Mouse (Mus musculus): ENCODE results near the gene Arfrp1. TPM values are rescaled to one million over a fixed set of nuclear protein-coding genes. Genes with fewer than 3 reads are reported as not detected.

Arfrp1 gene
- total RNA-seq, 1 experiment from 2014 or later: 61.3 TPM

DNA sequence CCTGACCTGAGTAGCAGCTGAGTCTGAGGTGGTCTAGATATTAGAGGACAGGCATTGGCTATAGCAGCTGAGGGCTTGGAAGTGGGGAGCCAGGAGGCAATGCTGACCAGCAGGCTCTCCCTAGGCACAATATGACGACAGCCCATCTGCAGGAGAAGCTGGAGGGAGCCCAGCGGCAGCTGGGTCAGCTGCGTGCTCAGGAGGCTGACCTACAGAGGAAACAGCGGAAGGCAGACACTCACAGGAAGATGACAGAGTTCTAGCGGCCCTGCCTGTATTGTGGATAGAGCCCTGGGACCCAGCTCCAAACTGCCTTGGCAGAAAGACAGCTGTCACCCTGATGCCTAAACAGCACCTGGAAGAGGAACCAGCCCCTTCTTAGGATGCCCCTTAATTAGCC is 15.0 kb upstream of the Arfrp1 start:
- no peak for ATAC-seq (ENCODE audit: extremely low read depth, insufficient number of reproducible peaks, low FRiP score, poor library complexity, severe bottlenecking)

DNA sequence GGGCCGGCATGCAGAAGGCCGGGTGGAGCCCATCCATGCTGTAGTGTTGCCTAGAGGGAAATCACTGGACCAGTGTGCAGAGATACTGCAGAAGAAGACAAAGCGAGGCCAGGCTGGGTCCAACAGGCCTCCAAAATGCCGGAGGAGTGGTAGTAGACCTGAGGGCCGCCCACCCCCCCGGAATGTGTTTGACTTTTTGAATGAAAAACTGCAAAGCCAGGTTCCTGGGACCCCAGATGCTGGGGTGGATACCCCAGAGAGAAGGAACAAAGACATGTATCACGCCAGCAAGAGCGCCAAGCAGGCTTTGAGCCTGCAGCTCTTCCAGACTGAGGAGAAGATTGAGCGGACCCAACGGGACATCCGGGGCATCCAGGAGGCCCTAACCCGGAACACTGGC is 14.6 kb upstream of the Arfrp1 start, which contains the start of gene Lime1:
Gene Lime1 (plus strand): TSS at position 301 of the 400 bp plus-strand sequence.
- no peak for ATAC-seq (ENCODE audit: extremely low read depth, insufficient number of reproducible peaks, low FRiP score, poor library complexity, severe bottlenecking)

DNA sequence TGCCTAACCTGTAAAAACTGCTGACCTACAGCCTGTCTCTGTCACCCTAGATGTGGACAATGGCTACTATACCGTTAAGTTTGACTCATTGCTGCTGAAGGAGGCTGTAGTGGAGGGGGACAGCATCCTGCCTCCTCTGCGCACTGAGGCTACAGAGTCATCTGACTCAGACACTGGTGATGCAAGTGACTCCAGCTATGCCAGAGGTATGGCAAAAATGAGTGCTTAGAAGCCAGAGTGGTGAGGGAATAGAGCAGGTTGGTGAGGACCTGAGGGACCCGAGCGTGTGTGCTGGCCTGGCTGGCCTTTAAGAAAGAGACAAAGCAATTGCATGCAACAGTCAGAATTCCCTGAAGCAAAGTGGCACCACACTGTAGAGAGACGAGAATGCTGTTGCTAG is 13.5 kb upstream of the Arfrp1 start:
- no peak for ATAC-seq (ENCODE audit: extremely low read depth, insufficient number of reproducible peaks, low FRiP score, poor library complexity, severe bottlenecking)

DNA sequence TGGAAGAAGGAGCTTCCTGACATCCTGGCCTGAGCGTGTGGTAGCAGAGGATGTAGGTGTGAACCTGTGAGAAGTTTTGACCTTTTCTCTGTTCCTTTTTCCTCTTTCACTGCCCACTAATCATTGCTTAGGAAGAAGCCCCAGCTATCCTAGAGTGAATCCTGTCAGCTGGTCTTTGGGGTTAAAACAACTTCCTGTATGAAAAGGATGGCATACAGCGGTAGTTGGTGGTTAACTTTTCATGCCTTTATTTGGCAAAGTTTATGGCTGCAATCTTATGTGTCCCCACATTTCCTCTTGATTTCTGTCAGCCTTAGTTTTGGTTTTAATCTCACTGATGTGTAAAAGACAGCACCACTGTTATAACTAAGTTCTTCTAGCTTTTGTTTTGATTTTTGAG is 12.0 kb upstream of the Arfrp1 start:
- ATAC-seq (ENCODE audit: extremely low read depth, insufficient number of reproducible peaks, low FRiP score, poor library complexity, severe bottlenecking): no peak

DNA sequence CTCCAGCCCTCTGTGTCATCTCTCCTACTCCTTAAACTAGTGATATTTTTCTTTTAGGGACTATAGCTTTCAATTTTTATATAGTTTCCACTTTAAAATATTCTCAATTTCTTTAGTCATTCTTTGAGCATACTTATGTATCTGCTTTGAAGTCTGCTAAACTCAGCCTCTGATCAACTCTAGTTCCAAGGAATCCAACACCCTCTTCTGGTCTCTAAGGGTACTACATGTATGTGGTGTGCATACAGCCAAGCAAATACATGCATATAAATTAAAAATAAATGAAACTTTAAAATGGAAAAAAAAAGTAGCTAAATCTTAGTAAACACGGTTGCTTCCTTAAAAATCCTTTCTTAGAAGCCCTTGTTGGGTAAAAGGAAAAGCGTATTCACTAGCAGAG is 10.6 kb upstream of the Arfrp1 start:
- peak; percentile 46; the same call in 1 of the 2 replicates for ATAC-seq (ENCODE audit: extremely low read depth, insufficient number of reproducible peaks, low FRiP score, poor library complexity, severe bottlenecking)

DNA sequence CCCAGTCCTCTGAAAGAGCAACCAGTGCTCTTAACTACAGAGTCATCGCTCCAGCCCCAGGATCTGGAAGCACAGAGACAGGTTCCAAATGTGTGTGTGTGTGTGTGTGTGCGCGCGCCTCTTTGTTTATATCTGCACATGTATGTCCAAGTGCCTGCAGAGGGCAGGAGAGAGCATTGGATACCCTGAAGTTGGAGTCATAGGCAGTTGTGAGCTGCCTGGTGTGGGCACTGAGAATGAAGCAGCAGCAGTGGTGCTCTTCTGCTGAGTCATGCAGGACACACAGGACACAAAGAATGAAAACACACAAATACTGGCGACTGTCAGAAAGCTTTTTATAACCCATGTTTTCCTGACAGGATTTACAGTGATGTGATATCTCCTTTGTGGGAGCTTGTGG is 4.8 kb upstream of the Arfrp1 start:
- ATAC-seq (ENCODE audit: extremely low read depth, insufficient number of reproducible peaks, low FRiP score, poor library complexity, severe bottlenecking): no peak

DNA sequence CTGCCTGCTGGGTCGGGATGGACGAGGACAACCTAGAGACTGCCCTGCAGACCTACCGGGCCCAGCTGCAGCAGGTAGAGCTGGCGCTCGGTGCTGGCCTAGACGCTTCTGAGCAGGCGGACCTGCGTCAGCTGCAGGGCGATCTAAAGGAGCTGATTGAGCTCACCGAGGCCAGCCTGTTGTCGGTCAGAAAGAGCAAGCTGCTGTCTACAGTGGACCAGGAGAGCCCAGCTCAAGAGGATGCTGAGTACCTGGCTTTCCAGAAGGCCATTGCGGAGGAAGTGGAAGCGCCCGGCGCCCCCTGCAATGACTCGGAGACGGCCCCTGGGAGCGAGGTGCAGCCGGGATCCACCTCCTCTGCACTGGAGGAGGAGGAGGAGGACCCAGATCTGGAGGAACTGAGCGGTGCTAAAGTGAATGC is 461 bp upstream of the Arfrp1 start:
- peak; percentile 14; the same call in 1 of the 2 replicates for ATAC-seq (ENCODE audit: extremely low read depth, insufficient number of reproducible peaks, low FRiP score, poor library complexity, severe bottlenecking)

DNA sequence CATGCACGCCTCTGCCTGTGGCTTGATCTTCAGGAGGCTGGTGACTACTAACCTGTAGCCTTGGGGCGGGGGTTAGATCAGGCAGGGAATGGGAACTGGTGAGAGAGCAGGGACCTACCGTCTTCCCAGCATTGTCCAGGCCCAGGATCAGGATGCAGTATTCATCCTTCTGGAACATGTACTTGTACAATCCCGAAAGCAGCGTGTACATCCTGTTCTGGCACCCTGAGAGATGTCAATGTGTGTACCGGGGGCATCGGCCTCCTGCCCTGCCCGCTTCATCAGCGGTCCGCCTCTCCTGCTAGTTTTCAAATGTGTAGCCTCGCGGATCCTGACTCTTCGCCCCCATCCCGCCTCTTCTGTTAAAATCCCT is 731 bp downstream of the Arfrp1 start:
- ATAC-seq (ENCODE audit: extremely low read depth, insufficient number of reproducible peaks, low FRiP score, poor library complexity, severe bottlenecking): no peak

DNA sequence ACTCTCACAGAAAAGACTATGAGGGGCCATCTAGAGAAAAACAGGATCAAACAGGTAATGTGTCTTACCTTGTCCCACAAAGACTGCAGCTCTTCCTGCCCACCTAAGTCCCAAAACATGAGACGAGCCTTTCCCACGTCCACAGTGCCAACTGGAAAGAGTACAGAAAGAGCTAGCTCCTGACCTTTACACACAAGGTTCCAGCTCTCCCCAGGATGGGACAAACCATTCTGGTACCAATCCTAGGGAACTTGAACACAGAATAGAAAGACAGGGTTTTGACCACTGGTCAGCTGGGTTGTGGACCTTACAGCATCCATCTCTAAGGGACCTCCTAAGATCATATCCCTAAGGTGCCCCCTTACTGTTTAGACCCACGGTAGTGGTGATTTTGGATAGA is 1.3 kb downstream of the Arfrp1 start:
- no peak for ATAC-seq (ENCODE audit: extremely low read depth, insufficient number of reproducible peaks, low FRiP score, poor library complexity, severe bottlenecking)

DNA sequence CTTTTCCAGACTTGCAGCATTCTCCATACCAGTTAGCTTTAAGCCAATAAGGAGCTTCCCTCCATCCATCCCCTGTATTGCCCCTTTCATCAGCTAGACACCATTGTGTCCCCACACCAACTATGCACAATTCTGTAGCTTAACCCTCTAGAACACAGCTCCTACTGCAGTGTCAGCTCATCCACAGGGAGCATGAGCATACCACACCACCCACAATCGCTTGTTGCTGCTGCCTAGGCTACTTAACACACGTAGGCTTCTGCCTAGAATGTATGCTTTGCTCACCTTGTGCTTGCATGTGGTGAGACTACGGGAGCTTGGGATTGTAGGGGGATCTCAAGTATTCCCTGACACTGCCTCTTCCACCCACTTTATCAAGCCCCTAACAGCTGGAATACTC is 8.4 kb downstream of the Arfrp1 start:
- ATAC-seq (ENCODE audit: extremely low read depth, insufficient number of reproducible peaks, low FRiP score, poor library complexity, severe bottlenecking): no peak

DNA sequence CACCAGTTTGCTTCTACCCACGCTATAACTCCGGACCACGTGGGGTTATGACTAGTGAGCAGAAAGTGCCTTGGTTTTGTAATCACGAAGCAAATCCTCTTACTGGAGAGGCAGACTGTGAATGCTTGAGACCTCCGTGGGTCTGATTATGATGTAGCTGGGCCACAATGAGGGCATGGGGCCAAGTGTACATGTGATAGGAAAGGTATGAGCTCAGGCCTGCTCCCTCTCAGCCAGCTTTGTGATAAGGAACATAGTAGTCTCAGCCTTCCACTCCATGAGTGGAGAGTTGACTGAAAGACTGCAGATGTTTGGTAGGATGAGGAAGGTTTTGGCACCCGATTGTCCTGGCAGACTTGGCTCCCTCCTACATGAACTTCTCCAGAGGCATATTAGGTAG is 22.4 kb downstream of the Arfrp1 start:
- ATAC-seq (ENCODE audit: extremely low read depth, insufficient number of reproducible peaks, low FRiP score, poor library complexity, severe bottlenecking): no peak

DNA sequence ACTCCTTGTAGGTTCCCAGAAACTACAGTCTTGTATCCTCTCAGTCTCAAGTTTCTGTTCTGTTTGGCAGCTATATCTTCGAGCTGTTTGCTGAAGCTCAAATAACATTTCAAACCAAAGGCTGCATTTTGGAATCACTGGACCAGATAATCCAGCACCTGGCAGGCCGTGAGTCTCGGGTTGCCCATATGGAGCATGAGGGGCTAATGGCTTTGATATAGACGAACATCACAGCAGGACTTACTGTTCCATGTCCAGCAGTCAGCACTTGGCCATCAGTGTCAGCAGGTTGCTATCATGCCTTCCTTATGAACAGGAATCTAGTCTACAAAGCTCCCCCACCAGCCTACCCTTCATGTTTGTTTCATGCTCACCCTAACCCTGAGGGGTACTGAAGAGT is 24.8 kb downstream of the Arfrp1 start:
- ATAC-seq (ENCODE audit: extremely low read depth, insufficient number of reproducible peaks, low FRiP score, poor library complexity, severe bottlenecking): no peak

DNA sequence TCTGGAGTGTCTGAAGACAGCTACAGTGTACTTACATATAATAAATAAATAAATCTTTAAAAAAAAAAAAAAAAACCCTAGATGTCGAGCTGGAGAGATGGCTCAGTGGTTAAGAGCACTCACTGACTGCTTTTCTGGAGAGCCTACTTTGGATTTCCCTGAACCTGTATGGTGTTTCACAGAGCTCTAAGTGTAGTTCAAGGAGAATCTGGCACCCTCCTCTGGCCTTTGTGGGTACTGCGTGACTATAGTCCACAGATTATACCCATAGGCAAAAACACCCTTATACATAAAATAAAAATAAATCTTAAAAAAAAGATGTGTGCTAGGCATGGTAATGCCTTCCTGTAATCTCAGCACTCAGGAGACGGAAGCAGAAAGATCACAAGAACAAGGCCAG is 31.2 kb downstream of the Arfrp1 start:
- ATAC-seq (ENCODE audit: extremely low read depth, insufficient number of reproducible peaks, low FRiP score, poor library complexity, severe bottlenecking): peak; percentile 91

DNA sequence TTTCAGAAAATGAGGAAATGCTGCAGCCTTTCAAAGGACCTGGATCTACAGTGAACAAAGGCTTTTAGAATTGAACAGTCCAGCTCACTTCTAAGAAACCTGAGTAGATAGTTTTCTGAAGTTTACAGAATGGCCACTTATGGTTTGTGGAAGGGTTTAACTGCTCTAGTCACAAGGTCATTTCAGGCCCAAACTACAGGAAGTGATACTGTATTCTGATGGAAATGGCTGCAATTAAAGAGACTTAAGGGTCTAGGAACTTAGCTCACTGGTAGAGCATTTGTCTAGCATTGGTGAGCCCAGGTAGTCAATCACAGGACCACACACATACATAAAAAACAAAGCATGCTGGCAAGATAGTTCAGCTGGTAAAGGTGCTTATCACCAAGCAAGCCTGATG is 32.7 kb downstream of the Arfrp1 start:
- no peak for ATAC-seq (ENCODE audit: extremely low read depth, insufficient number of reproducible peaks, low FRiP score, poor library complexity, severe bottlenecking)

DNA sequence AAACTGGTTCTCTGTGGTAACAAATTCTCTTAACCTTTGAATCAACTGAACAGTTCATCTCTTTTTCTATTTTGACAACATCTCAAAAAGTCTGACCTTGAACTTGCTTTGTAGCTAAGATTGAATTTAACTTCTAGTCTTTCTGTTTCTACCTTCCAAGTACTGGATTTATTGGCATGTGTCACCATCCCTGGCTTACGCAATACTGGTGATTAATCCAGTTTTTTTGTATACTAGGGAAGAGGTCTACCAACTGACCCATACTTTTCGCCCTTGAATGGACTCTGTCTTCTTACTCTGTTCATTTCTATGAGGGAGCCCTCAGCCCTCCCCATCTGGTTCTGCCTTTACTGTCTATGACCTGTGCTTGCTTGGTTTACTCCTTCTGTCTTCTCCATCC is 39.1 kb downstream of the Arfrp1 start:
- no peak for ATAC-seq (ENCODE audit: extremely low read depth, insufficient number of reproducible peaks, low FRiP score, poor library complexity, severe bottlenecking)

DNA sequence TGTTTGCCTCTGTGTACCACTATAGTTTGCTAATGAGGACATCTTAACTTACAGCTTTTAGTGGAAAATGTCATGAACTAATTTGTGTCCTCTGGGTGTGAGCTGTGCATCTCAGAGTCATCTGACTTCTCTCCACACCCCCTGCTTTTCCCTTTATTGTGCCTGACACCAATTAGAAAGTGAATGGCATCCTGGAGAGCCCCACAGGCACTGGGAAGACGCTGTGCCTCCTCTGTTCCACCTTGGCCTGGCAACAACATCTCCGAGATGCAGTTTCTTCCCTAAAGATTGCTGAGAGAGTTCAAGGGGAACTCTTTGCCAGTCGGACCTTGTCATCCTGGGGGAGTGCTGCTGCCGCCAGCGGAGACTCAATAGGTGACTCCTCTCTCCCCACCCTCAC is 43.1 kb downstream of the Arfrp1 start:
- no peak for ATAC-seq (ENCODE audit: extremely low read depth, insufficient number of reproducible peaks, low FRiP score, poor library complexity, severe bottlenecking)

DNA sequence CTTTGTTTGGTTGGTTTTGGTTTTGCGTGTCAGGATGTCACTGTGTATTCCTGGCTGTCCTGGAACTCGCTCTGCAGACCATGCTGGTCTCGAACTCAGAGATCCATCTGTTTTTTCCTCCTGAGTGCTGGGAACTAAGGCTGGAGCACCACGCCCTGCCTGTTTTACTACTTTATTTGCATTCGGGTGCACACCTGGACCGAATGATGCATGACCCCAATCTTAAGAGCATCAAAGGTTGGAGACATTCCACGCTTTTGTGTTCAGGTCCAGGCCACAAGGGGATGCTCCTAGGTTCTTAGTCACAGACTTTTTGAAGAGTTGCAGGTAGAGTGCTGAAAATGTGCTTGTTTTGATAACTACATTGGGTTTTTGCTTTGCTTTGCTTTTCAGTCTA is 45.1 kb downstream of the Arfrp1 start:
- ATAC-seq (ENCODE audit: extremely low read depth, insufficient number of reproducible peaks, low FRiP score, poor library complexity, severe bottlenecking): no peak

DNA sequence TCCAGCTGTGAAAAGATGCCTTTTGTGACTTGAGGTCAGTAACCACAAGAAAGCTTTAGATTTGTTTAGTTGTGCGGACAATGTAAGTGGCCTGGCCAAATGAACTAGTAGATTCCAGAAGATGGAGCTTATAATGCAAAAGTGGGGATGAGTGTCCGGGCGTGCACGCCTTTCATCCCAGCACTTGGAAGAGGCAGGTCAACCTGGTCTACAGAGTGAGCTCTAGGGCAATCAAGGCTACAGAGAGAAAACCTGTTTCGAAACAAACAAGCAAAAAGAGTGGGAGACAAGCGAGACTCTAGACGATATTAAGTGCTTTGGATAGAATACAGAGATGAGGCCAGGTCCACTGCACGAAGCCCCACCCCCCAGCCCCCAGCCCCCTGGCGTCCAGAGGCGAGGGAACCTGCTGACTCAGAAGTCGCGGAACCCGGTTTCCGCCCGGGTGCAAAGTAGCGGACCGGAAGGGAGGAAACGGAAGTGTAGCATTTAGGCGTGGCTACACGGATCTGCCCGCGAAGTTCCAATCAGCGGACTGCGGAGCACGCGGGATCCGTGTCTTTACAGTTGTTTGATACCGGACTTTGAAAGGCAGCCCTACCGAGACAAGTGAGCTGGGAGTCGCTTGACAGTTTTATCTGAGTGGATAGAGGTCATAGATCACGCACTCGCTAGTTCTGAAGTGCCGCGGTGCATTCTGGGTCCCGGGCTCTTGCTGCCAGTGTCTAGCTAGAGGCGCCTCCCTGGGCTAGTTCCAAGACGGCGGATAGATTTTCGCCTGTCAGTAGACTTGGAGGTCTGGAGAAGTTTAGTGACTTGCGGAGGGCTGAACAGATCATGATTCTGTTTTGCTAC is 45.7 kb downstream of the Arfrp1 start, which contains the start of gene Rtel1:
Gene Rtel1 (plus strand): TSS at position 492 of the 855 bp plus-strand sequence.
- ATAC-seq (ENCODE audit: extremely low read depth, insufficient number of reproducible peaks, low FRiP score, poor library complexity, severe bottlenecking): peak; percentile 93

DNA sequence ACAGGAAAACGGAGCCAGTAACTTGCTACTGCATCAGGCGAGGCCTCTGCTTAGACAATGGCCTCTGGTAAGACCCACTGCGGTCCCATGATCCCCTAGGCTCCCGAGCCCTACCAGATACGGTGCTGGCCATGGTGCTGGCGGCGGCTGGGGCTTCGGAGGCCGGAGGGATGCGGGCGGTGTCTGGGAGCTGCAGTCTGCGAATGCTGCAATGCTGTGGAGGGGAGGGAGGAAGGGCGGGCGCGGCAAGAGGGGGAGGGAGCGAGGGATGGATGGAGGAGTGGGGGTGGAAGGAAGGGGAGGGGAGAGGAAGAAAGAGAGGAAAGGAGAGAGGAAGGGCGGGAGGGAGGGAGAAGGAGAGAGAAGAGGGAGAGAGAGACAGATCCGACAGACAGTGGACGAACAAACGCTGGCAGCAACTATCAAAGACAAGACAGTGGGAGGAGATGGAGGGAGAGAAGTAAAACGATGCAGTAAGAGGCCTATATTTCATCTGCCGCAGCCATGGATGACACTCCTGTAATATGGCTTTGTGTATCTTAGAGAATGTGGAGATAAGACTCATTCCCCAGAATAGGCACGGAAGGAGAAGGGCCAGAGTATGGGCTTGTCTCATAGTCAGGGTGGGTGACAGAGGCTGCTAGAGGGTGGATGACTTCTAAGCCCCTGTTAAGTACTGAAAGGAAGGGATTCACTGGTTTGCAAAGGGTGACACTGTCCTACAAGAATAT is 51.0 kb downstream of the Arfrp1 start, which contains the start of gene Stmn3:
Gene Stmn3 (minus strand): TSS at position 421 of the 731 bp plus-strand sequence.
- no peak for ATAC-seq (ENCODE audit: extremely low read depth, insufficient number of reproducible peaks, low FRiP score, poor library complexity, severe bottlenecking)

Measured in neutrophil, adult 5-6 weeks (primary cell).